Mouse (Mus musculus): Measurements from ENCODE around the gene Vsx1.

Vsx1 gene

GRCm38 (mm10) chr2:150667065-150667819 is 21.9 kb downstream of the Vsx1 start:
- peak; percentile 78 for DNase-seq (ENCODE audit: low read depth)

GRCm38 (mm10) chr2:150666723-150667064 is 22.5 kb downstream of the Vsx1 start:
- DNase-seq (ENCODE audit: low read depth) = no peak

GRCm38 (mm10) chr2:150665534-150666451 is 23.4 kb downstream of the Vsx1 start:
- peak; percentile 81 for DNase-seq (ENCODE audit: low read depth)

- DNase-seq (ENCODE audit: low read depth) = no peak
Observed at GRCm38 (mm10) chr2:150665006-150665405, 24.2 kb downstream of the Vsx1 start.

- no peak for DNase-seq (ENCODE audit: low read depth)
Observed at GRCm38 (mm10) chr2:150664152-150664920, 24.8 kb downstream of the Vsx1 start.

GRCm38 (mm10) chr2:150663255-150663654 is 25.9 kb downstream of the Vsx1 start:
- no peak for DNase-seq (ENCODE audit: low read depth)

- no peak for DNase-seq (ENCODE audit: low read depth)
Observed at GRCm38 (mm10) chr2:150662007-150662406, 27.2 kb downstream of the Vsx1 start.

GRCm38 (mm10) chr2:150660668-150661451 is 28.3 kb downstream of the Vsx1 start:
- DNase-seq (ENCODE audit: low read depth) = no peak

- DNase-seq (ENCODE audit: low read depth) = no peak
Observed at GRCm38 (mm10) chr2:150660049-150660448, 29.1 kb downstream of the Vsx1 start.

GRCm38 (mm10) chr2:150656975-150657768 is 32.0 kb downstream of the Vsx1 start:
- no peak for DNase-seq (ENCODE audit: low read depth)

- DNase-seq (ENCODE audit: low read depth) = no peak
Observed at GRCm38 (mm10) chr2:150656112-150656511, 33.0 kb downstream of the Vsx1 start.

- no peak for DNase-seq (ENCODE audit: low read depth)
Observed at GRCm38 (mm10) chr2:150655290-150655689, 33.9 kb downstream of the Vsx1 start.

- DNase-seq (ENCODE audit: low read depth) = no peak
Observed at GRCm38 (mm10) chr2:150654814-150655213, 34.3 kb downstream of the Vsx1 start.

- no peak for DNase-seq (ENCODE audit: low read depth)
Observed at GRCm38 (mm10) chr2:150651366-150651765, 37.8 kb downstream of the Vsx1 start.

- DNase-seq (ENCODE audit: low read depth) = no peak
Observed at GRCm38 (mm10) chr2:150650511-150651074, 38.6 kb downstream of the Vsx1 start.

- DNase-seq (ENCODE audit: low read depth) = no peak
Observed at GRCm38 (mm10) chr2:150648300-150648895, 40.8 kb downstream of the Vsx1 start.

- DNase-seq (ENCODE audit: low read depth) = no peak
Observed at GRCm38 (mm10) chr2:150647681-150648299, 41.4 kb downstream of the Vsx1 start.

- DNase-seq (ENCODE audit: low read depth) = no peak
Observed at GRCm38 (mm10) chr2:150646411-150647121, 42.6 kb downstream of the Vsx1 start.

GRCm38 (mm10) chr2:150645225-150645624 is 43.9 kb downstream of the Vsx1 start:
- no peak for DNase-seq (ENCODE audit: low read depth)
